Mouse (Mus musculus) CD4-positive, CD25-positive, alpha-beta regulatory T cell, adult 2 months (primary cell): ENCODE measurements around the gene Gm49776.
"Not testable (repeated sequence)": the region's sequence is repeated elsewhere in the genome, so short reads cannot be mapped to it uniquely, and the experiment has no call there.

Experiments used
- DNase-seq: peaks from one replicate; pipeline ENCODE4 v3.0.0-alpha.2; 2012; ENCODE audit warnings: low read depth, low spot score

Gm49776 gene

GRCm38 (mm10) chr16:18203430-18204091 lies 54.6 kb downstream of the Gm49776 start:
- no peak for DNase-seq

GRCm38 (mm10) chr16:18202061-18202460 lies 56.1 kb downstream of the Gm49776 start:
- DNase-seq: no peak

- no peak for DNase-seq
Measured at GRCm38 (mm10) chr16:18201620-18202019, 56.5 kb downstream of the Gm49776 start.

GRCm38 (mm10) chr16:18200062-18200461 lies 58.1 kb downstream of the Gm49776 start:
- DNase-seq: no peak

GRCm38 (mm10) chr16:18198365-18199098 lies 59.6 kb downstream of the Gm49776 start:
- no peak for DNase-seq

GRCm38 (mm10) chr16:18197881-18198280 lies 60.2 kb downstream of the Gm49776 start:
- no peak for DNase-seq

- not testable (repeated sequence) for DNase-seq
Measured at GRCm38 (mm10) chr16:18195561-18195960, 62.6 kb downstream of the Gm49776 start.
